Mouse (Mus musculus): ENCODE measurements around the gene Hs2st1. TPM values are rescaled to one million over a fixed set of nuclear protein-coding genes. Genes with fewer than 3 reads are reported as not detected.

Gene Hs2st1
- total RNA-seq, 1 experiment from 2014 or later, result 17.8 TPM

DNA sequence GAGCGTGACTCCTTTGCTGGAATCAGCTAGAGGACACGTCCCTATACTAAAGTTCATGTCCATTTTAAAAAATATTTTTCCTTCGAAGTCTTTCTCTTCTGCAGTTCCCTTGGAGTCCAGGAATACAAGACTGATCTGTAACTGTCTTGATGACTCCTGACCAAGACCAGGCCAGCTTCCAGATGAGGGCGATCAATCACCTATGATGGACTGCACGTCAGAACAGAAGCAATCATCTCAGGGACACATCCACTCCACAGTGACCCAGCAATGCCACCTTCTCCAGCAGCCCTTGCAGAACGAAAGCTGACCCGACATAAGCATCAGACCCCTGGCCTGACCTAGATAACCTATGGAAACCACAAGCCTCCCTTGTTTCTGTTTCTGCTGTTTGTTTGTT is 54.7 kb downstream of the Hs2st1 start:
- no peak for ATAC-seq (replicated peaks; ENCODE audit: low read depth, poor library complexity, severe bottlenecking)

DNA sequence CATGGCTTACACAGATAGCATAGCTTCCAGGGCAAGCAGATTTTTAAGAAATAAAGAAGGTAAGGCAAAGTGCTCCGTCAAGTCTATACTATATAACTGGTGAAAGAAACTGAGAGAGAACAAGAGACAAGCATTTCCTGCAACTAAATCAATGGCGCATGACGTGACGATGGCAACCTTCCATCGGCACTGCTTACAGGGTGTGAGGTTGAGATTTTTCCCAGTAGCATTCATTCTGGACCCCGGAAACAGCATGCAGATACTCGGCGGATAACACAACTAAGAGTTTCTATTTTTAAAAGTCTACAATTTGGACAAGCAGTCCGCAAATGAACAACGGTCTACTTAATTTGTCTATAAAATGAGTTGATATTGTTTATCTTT is 55.9 kb downstream of the Hs2st1 start:
- ATAC-seq (replicated peaks; ENCODE audit: low read depth, poor library complexity, severe bottlenecking), result no peak

DNA sequence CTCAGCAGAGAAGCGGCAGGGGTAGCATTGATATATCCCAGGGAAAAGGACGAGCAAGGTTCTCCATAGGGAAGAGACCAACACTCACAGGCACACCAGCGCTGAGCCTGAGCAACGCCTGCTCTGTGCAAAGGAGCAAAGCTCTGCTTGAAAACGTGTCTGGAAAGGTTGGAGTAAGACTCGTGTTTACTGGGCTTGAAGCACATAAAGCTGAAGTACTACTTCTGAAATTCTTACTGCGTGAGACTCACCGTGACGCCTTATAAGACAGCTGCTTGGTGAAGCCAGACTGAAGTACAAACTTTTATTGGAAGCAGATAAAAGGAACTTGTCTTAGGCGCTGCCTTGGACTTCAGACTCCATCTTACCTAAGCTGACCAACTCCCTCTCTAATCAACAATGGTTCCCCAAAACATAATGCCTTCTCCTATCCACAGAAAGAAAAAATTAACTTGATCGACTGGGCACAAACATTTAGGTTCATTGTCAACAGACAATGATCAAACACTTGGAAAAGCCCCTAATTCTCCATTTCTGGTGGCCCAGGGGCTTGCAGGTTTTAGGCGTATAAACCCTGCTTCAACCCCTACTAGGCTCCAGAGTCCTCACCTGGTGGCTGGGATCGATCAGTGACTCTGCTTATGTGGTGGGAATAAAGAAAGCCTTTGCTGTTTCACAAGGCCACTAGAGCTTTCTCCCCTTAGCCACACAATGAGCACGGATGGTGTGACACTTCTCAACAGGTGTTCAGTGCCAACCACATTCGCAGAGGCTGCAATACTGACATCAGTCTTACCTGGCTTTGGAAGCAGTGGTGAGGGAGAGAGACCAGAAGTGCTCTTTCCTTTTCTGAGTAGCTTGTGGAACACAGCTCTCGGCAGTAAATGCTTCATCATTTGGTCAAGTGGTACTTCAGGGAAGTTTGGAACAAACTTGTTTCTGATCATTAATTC is 56.5 kb downstream of the Hs2st1 start:
- ATAC-seq (replicated peaks; ENCODE audit: low read depth, poor library complexity, severe bottlenecking), result no peak

DNA sequence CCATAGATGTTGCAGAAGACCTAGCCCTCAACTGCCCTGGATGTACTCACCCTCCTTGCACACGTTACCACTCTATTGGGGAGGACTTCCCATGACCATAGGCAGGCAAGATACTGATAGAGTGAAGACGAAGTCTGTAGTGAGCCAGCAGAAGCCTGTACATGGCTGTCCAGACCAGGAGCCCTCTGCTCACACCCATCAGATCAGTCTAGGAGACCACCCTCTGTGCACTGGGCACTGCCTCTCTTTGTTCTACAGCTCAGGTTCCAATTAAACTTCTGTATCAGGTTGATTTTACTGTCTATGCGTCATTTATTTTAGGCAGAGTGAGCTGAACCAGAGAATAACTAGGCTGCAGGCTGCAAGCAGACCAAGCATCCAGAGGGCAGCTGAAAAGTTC is 59.3 kb downstream of the Hs2st1 start:
- ATAC-seq (replicated peaks; ENCODE audit: low read depth, poor library complexity, severe bottlenecking), result no peak

DNA sequence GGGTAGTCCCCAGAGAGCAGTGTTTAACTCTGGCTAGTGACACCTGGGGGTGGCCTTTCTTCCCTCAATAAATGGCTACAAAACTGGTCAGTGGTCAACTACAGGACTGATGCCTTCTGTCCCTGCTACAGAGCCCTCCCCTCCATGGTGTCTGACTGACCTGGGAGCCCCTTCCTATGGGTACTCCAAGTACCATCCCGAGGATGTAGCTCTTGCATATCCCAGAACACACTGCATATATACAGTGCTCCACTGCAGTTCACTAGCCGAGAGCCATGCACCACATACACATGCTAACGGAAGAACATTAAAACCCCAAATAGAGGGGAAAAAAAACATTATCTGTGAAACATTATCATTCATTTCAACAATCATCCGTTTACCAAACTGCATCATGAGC is 61.6 kb downstream of the Hs2st1 start:
- ATAC-seq (replicated peaks; ENCODE audit: low read depth, poor library complexity, severe bottlenecking), result no peak

DNA sequence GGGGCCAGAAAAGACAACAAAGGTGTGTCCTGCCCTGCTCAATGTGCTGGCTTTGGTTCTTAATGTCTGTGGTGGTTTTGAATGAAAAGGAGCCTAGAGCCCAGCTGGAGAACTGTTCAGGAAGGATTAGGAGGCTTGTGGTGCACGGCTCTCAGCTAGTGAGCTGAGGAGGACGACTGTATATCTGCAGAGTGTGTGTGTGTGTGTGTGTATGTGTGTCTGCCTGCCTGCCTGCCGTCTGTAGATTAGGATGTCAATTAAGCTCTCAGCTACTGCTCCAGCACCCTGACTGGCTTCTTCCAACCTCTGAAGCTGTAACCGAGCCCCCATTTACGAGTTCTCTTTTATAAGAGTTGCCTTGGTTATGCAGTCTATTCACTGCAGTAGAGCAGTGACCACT is 62.1 kb downstream of the Hs2st1 start:
- ATAC-seq (replicated peaks; ENCODE audit: low read depth, poor library complexity, severe bottlenecking), result 0 out of 2 replicates have a peak, but pooled peaks have one; percentile 39

DNA sequence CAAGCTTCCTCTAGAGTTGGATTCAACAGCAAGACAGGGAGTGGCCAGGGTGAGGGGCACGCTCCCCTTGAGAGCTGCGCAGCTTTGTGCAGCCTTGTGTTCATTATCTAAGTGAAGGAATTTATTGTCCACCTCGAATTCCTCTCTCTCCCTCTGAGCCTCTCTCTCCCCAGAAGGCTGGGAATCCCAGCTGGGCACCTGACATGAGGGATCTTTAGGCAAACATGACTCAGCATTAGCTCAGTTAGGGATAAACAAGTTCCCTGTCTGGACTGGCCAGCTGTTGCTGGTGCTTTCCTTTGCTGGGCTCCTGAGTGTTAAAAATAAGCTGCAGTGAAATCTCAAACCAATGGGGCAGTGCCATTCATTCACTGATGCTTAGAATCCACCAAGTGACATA is 63.8 kb downstream of the Hs2st1 start:
- no peak for ATAC-seq (replicated peaks; ENCODE audit: low read depth, poor library complexity, severe bottlenecking)

DNA sequence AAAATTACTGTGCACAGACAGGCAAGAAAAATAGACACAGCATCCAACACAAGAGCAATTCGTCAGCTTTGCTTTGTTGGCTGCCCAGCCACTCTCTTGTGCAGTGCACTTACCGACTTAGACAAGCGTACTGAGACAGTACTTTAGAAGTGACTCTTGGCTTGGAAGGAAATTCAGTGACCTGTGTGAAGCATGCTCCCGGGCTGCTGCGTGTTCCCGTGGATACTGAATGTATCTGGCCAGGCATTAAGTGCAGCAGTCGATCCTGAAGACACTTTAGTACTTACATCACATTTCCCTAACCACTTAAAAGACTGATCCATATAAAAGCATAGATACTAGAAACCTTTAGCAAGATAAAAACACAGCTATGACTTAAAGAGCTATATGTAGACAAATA is 68.1 kb downstream of the Hs2st1 start:
- ATAC-seq (replicated peaks; ENCODE audit: low read depth, poor library complexity, severe bottlenecking), result no peak

DNA sequence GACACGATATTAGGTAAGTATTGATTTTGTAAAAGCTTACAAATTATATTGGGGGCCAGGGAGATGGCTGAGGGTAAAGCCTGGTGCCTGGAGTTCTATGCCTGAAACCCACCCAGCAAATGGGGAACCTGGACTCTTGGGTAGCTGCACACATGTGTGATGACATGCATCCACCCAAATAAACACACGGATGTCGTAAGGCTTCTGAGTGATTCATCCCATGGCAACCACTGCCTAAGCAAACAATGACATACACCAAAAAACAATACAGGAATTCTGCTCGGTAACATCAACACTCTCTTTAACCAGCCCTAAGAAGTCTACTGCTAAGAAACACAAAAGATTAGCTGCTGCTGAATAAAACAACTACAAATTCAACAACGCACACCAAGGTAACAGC is 73.2 kb downstream of the Hs2st1 start:
- ATAC-seq (replicated peaks; ENCODE audit: low read depth, poor library complexity, severe bottlenecking), result 0 out of 2 replicates have a peak, but pooled peaks have one; percentile 15

DNA sequence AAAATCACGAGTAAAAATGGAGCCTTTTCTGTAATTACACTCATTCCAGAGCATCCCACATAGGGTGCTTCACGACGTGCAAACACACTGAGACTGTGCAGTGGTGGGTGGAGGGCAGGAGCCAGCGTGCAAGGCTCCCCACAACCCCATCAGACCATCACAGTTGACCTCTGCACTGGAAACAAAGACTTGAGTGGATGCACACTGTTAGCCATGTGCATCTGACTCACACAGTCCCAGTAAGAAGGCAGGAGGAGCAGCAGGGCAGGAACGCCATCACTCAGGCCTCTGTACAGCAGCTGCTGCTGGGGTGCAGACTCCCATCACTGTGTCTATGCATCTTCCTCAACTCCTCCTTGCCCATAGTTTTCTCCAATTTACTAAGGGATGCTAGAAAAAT is 75.1 kb downstream of the Hs2st1 start:
- ATAC-seq (replicated peaks; ENCODE audit: low read depth, poor library complexity, severe bottlenecking), result no peak

DNA sequence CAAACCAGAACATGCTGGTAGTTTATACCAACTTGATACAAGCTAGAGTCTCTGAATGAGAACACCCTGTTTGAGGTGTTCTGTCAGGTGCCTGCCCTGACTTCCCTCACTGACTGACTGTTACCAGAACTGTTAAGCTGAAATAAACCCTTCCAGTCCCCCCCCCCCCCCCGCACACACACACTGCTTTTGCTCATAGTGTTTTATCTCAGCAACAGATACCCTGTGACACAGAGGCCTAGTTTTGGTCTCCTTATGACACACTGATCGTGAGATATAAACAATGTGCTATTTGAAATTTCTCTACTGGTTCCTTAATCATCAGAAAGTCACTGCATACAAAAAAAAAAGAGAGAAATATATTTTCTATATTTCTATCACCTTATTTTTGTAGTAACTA is 81.2 kb downstream of the Hs2st1 start:
- ATAC-seq (replicated peaks; ENCODE audit: low read depth, poor library complexity, severe bottlenecking), result no peak

DNA sequence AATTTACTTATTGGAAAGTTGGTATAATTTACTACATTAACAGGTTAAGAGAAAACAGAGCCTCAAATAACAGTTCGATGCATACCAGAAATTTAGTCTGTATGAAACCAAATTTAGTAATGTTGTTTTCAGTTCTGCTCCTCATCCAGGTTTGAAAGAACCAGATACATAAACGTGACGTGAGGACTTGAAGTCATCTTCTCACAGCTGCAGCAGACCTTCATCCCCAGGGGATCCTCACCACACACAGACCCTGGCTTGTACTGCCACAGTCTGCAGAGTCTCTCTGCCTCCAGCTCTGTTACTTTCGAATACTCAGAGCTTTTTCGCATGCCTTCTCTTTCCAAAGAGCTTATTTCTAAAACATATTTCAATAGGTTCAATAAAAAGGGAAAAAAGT is 89.4 kb downstream of the Hs2st1 start:
- no peak for ATAC-seq (replicated peaks; ENCODE audit: low read depth, poor library complexity, severe bottlenecking)

DNA sequence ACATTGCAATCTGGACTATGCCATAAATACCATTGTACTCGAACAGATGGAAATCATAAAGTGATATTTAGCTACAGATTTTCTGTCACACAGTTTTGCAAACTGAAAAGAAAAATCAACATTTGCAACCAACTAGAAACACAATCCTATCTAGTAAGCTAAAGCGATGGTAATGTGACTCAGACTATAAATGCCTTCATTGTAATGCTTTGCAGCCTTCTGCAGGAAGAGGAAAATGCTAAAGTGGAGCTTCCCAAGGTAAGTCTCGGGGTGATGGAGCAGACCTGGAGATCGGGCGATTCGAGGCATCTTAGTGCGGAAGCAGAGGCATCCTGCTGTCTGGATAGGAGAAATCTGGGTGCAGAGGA is 91.6 kb downstream of the Hs2st1 start:
- no peak for ATAC-seq (replicated peaks; ENCODE audit: low read depth, poor library complexity, severe bottlenecking)

DNA sequence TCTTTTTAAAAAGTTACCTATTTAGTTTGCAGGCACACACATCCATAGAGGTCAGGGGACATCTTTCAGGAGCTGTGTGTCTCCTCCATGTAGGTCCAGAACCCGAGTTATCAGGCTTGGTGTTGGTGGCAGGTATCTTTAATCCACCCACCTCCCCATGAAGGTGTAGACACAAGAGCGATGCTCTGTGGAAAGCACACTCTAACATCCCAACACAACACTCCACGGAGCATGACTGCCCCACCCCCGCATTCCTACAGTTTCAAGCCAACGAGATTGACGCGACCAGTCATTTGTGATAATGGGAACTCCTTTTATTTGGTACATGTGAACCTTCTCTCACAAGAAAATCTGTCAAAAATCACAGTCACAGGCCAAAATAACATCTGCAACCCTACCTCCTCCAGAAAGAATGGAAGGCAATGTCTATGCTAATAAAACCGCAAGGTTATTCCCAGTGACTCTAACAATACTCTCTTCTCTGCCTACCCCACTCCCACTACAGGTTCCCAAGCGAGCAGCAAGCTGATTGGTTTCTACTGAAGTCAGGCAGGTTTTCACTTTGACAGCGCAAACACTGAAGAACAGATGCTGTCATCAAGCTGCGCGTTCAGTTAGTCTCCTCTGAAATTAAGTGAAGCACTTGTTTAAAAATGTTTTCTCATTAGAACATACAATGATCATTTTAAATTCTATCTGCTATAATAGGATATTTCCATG is 92.1 kb downstream of the Hs2st1 start:
- no peak for ATAC-seq (replicated peaks; ENCODE audit: low read depth, poor library complexity, severe bottlenecking)

DNA sequence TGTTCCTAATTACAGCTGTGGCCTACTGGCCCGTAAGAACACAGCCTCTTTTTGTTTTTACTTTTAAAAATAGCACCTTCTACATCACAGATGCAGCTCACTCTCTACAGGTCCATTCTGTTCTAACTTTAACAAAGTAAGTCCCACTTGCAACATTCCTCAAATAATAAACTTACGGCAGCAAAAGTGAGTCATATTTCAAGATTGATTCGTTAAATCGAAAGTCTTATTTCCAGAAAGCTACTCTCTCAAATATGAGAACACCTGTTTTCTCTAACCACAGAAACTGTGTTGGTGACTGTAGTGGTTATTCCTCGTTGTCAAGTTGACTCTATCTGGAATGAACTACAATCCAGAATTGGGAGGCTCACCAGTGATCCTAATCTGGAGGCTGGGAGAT is 94.1 kb downstream of the Hs2st1 start:
- ATAC-seq (replicated peaks; ENCODE audit: low read depth, poor library complexity, severe bottlenecking), result no peak

DNA sequence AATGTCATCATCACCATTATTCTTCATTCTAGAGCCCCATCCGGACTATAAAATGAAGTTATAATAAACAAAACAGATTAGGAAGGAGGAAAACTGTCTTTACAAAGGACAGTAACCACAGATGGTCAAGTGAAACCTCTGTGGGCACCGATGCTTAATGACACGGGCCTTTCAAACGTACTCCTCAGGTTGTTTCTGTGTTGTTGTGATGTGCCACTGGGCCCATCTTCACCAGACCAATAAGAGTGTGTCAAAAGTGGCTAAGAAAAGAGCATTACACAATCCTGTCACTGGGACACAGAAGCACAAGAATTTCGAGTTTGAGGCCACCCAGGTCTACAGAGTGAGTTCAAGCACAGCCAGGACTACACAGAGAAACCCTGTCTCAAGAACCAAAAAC is 95.3 kb downstream of the Hs2st1 start:
- ATAC-seq (replicated peaks; ENCODE audit: low read depth, poor library complexity, severe bottlenecking), result no peak

DNA sequence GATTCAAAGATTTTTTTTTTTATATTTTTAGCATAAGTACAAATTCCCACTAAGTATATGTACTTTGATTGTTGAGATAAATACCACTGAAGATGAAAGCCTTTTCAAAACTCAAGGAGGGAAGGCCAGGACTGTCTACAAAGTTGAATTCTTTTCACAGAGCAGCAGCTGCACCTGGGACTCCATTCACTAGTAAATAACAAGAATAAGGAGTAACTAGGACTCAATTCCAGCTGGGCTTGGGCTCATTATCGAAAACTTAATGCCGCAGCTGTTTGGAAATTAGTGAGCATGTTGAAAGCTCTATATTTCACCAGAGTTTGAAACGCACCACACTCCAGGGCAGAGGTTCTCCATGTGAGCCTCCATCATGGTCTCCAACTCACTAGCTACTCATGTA is 98.0 kb downstream of the Hs2st1 start:
- ATAC-seq (replicated peaks; ENCODE audit: low read depth, poor library complexity, severe bottlenecking), result no peak

DNA sequence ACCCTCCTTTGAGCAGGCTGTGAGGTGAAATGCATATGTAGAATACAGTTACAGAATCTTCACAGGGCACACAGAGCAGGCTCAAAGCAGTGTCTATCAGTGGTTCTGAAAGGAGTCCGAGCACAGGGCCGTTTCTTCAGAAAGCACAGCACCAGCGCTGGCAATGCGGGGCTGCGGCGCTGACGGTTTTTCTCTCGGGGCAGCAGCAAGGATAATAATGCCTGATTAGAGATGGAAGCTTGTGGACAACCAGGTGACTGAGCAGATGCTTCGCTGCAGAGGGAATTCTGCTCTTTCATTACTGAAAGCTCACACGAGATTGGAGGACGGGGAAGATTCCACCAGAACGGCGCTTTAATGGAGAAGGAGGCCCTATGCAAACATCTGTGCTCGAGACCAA is 99.1 kb downstream of the Hs2st1 start:
- no peak for ATAC-seq (replicated peaks; ENCODE audit: low read depth, poor library complexity, severe bottlenecking)

DNA sequence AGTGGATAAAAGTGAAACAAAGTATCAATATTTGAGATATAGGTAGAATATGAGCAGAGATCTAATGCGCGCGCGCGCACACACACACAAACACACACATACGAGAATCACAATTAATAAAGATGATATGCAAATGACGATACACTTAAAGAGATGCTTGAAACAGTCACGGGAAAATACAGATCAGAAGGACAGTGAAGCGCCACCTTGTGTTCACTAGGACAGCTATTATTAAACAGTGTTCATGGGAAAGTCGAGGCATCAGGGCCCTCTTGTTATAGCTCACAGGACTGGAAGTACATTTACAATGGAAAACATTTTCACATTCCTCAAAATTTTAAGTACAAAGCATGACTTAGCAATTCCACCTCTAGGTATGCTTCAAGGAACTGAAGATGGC is 102.5 kb downstream of the Hs2st1 start:
- peak; percentile 64 for ATAC-seq (replicated peaks; ENCODE audit: low read depth, poor library complexity, severe bottlenecking)

DNA sequence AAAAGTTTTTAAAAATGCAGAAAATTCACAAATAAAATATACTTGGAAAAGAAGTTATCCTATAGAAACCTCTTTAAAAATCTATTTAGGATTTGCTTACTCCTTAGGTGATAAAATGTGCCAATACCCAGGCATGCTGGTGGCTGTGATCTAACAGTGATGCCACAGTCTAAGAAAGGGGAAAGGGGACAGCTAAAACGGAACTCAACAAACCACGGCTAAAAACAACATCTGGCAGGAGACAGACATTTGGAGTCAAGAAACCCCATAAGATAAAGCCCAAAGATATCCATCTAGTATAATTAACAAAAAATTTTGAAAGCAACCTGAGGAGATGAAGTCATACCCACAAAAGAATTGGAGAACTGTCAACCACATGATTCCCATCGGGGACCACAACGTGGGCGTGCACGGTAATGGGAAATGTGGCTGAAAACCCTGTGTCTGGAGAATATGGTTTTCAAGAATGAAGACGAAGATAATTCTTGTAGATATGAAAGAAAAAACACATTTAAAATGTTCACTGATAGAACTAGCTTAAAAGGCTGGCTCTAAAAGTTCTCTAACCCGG is 103.8 kb downstream of the Hs2st1 start:
- ATAC-seq (replicated peaks; ENCODE audit: low read depth, poor library complexity, severe bottlenecking), result peak; percentile 74

DNA sequence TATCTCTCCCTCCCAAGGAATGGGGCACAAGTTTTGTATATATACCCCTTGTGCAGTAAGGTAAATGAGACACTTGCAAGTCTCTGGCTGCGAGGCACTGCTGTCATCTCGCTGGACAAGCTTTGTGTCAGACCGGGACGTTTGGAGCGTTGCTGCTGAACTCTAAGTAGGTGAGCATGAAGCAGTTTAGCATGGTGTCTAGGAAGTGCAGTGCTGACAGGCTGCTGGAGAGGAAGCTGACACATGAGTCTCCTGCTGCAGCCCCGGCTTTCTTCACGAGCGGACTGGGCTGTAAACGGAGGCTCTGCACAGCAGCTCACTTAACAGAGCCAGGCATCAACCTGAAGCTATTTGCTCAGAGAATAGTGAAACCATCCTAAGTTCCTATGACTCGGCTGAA is 107.3 kb downstream of the Hs2st1 start:
- no peak for ATAC-seq (replicated peaks; ENCODE audit: low read depth, poor library complexity, severe bottlenecking)

Measured in common myeloid progenitor, adult 5-6 weeks (primary cell).